Mouse (Mus musculus): ENCODE results near the gene Gm28041. TPM values are rescaled to one million over a fixed set of nuclear protein-coding genes. Genes with fewer than 3 reads are reported as not detected.
"Not testable (repeated sequence)": the region's sequence is repeated elsewhere in the genome, so short reads cannot be mapped to it uniquely, and the experiment has no call there.

The Gm28041 gene
- total RNA-seq (2021): 2.2 TPM in 1 of 2 replicates, not detected in the other
- long read RNA-seq: 0 reads

GRCm38 (mm10) chr13:67375050-67375911 lies at the start of gene Gm28041, which contains the start of gene Zfp456:
Gene Gm28041 (minus strand): TSS chr13:67375733.
Gene Zfp456 (minus strand): TSS chr13:67375810.
- DNase-seq: peak; percentile 59

- DNase-seq: not testable (repeated sequence)
Measured at GRCm38 (mm10) chr13:67422532-67422931, 47.0 kb upstream of the Gm28041 start.

- DNase-seq: peak; percentile 24
Measured at GRCm38 (mm10) chr13:67421207-67421857, 45.8 kb upstream of the Gm28041 start, which contains the start of gene Zfp459. Gene Zfp459 (minus strand): TSS chr13:67421418.

- no peak for DNase-seq
Measured at GRCm38 (mm10) chr13:67420558-67421206, 45.1 kb upstream of the Gm28041 start.

GRCm38 (mm10) chr13:67416811-67417210 lies 41.3 kb upstream of the Gm28041 start:
- DNase-seq: no peak

- no peak for DNase-seq
Measured at GRCm38 (mm10) chr13:67415759-67416158, 40.2 kb upstream of the Gm28041 start.

GRCm38 (mm10) chr13:67413634-67414033 lies 38.1 kb upstream of the Gm28041 start:
- DNase-seq: not testable (repeated sequence)

GRCm38 (mm10) chr13:67399183-67399903 lies 23.8 kb upstream of the Gm28041 start, which contains the start of gene Zfp429:
Gene Zfp429 (minus strand): TSS chr13:67399819.
- peak; percentile 54 for DNase-seq

- DNase-seq: not testable (repeated sequence)
Measured at GRCm38 (mm10) chr13:67376255-67376654, 722 bp upstream of the Gm28041 start.

- peak; percentile 82 for DNase-seq
Measured at GRCm38 (mm10) chr13:67360131-67360744, 15.3 kb downstream of the Gm28041 start, which contains the start of the genes Gm28044 and Zfp953. Gene Gm28044 (minus strand): TSS chr13:67360536. Gene Zfp953 (minus strand): TSS chr13:67360605.

- no peak for DNase-seq
Measured at GRCm38 (mm10) chr13:67351854-67352253, 23.7 kb downstream of the Gm28041 start.

- no peak for DNase-seq
Measured at GRCm38 (mm10) chr13:67343422-67343821, 32.1 kb downstream of the Gm28041 start.

- DNase-seq: no peak
Measured at GRCm38 (mm10) chr13:67332877-67333276, 42.7 kb downstream of the Gm28041 start.

- DNase-seq: peak; percentile 66
Measured at GRCm38 (mm10) chr13:67332019-67332724, 43.4 kb downstream of the Gm28041 start, which contains the start of gene Zfp595. Gene Zfp595 (minus strand): TSS chr13:67332570.

- no peak for DNase-seq
Measured at GRCm38 (mm10) chr13:67306718-67307117, 68.8 kb downstream of the Gm28041 start.

GRCm38 (mm10) chr13:67305822-67306672 lies 69.5 kb downstream of the Gm28041 start, which contains the start of gene Zfp457:
Gene Zfp457 (minus strand): TSS chr13:67306485.
- DNase-seq: peak; percentile 73

All from adrenal gland, postnatal 25 days (tissue).